Mouse (Mus musculus) ES-E14 (cell line): ENCODE data around the gene Lrmda.

Experiments used
- CHD2 ChIP-seq: IDR thresholded peaks from 2 replicates; pipeline ENCODE4 v1.6.1; 2014; ENCODE audit warnings: mild to moderate bottlenecking, low read depth, low read length, inconsistent platforms
- HCFC1 ChIP-seq: IDR thresholded peaks from 2 replicates; pipeline ENCODE4 v1.6.1; 2012; ENCODE audit warnings: low read length, inconsistent platforms, borderline replicate concordance; ENCODE audit not compliant: insufficient read depth
- ZNF384 ChIP-seq: IDR thresholded peaks from 2 replicates; pipeline ENCODE4 v1.6.1; 2012; ENCODE audit warnings: low read depth, low read length, inconsistent platforms

- TF ChIP-seq ZNF384 = no peak
- no peak for TF ChIP-seq HCFC1
- TF ChIP-seq CHD2 = no peak
These were observed 425.8 kb downstream of the Lrmda start for GRCm38 (mm10) chr14:22445161-22445821.
